Mouse (Mus musculus): ENCODE measurements around the gene Prkar2b. TPM values are rescaled to one million over a fixed set of nuclear protein-coding genes. Genes with fewer than 3 reads are reported as not detected.

Prkar2b gene
- polyA plus RNA-seq (2012): 6.7 and 10.7 TPM in 2 replicates

- no peaks in the 10 kb centered on the region for H3K27me3 ChIP-seq (ENCODE audit: control insufficient read depth)
- peak within 1 kb of the TSS; percentile 87 for H3K4me3 ChIP-seq (replicated peaks)
- H3K4me1 ChIP-seq (ENCODE audit: control insufficient read depth): peaks cover 71% of the 10 kb centered on the region
- no peaks in the 10 kb centered on the region for H3K9me3 ChIP-seq (ENCODE audit: control insufficient read depth, low read length)
- peaks cover 38% of the 10 kb centered on the region for H3K36me3 ChIP-seq (ENCODE audit: control insufficient read depth)
- no peak for TF ChIP-seq GATA1 (IDR thresholded peaks at IDR 0.05; ENCODE audit: low read length)
- no peak for TF ChIP-seq TAL1 (IDR thresholded peaks at IDR 0.05; ENCODE audit: low read length)
These were observed at the start of gene Prkar2b for GRCm38 (mm10) chr12:32061090-32061930. Gene Prkar2b, minus strand, starts transcription at chr12:32061296.

GRCm38 (mm10) chr12:32109201-32109600, 48.1 kb upstream of the Prkar2b start:
- no peaks in the 10 kb centered on the region for H3K27me3 ChIP-seq (ENCODE audit: control insufficient read depth)
- H3K36me3 ChIP-seq (ENCODE audit: control insufficient read depth): peaks cover 98% of the 10 kb centered on the region
- no peak overlapping the region for H3K4me3 ChIP-seq (replicated peaks)
- peaks cover 98% of the 10 kb centered on the region for H3K4me1 ChIP-seq (ENCODE audit: control insufficient read depth)
- TF ChIP-seq TAL1 (IDR thresholded peaks at IDR 0.05; ENCODE audit: low read length) (no peak), GATA1 (IDR thresholded peaks at IDR 0.05; ENCODE audit: low read length) (no peak)
- no peaks in the 10 kb centered on the region for H3K9me3 ChIP-seq (ENCODE audit: control insufficient read depth, low read length)

DNA sequence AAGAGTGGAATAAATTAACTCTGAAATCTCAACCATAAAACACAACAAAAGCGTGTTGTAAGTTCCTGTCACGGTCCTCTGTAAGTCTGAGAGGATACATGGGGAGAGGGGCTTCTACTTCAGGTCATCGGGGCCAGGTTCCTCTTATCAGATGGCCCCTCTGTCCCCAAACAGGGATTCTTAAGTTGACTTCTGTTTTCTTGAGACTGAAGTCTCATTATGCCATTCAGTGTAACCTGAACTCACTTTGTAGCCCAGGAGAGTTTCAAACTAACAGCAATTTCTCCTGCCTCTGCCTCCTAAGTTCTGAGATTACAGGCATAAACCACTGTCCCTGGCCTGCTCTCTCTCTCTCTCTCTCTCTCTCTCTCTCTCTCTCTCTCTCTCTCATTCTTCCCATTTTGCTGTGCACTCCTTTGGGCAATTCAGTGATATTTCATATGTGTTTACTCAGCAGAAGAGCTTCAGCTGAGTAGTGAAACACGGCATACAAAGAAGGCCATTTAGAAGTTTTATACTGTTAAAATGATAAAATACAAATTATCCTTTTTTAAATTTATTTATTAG, 43.9 kb upstream of the Prkar2b start:
- Histone ChIP-seq H3K9me3 (ENCODE audit: control insufficient read depth, low read length) (no peaks in the 10 kb centered on the region), H3K4me3 (replicated peaks) (peak overlapping the region; percentile 45), H3K36me3 (ENCODE audit: control insufficient read depth) (peaks cover 98% of the 10 kb centered on the region)

GRCm38 (mm10) chr12:32104451-32104862, 43.4 kb upstream of the Prkar2b start:
- peak; percentile 91 for TF ChIP-seq TAL1 (IDR thresholded peaks at IDR 0.05; ENCODE audit: low read length)
- TF ChIP-seq GATA1 (IDR thresholded peaks at IDR 0.05; ENCODE audit: low read length): peak; percentile 98
- peaks cover 95% of the 10 kb centered on the region for H3K4me1 ChIP-seq (ENCODE audit: control insufficient read depth)
- H3K36me3 ChIP-seq (ENCODE audit: control insufficient read depth): peaks cover 98% of the 10 kb centered on the region
- H3K9me3 ChIP-seq (ENCODE audit: control insufficient read depth, low read length): no peaks in the 10 kb centered on the region
- peak overlapping the region; percentile 45 for H3K4me3 ChIP-seq (replicated peaks)
- no peaks in the 10 kb centered on the region for H3K27me3 ChIP-seq (ENCODE audit: control insufficient read depth)

More for the DNA sequence above, 43.9 kb upstream of the Prkar2b start:
- no peak for TF ChIP-seq TAL1 (IDR thresholded peaks at IDR 0.05; ENCODE audit: low read length)
- no peak for TF ChIP-seq GATA1 (IDR thresholded peaks at IDR 0.05; ENCODE audit: low read length)
- peaks cover 97% of the 10 kb centered on the region for H3K4me1 ChIP-seq (ENCODE audit: control insufficient read depth)
- H3K27me3 ChIP-seq (ENCODE audit: control insufficient read depth): no peaks in the 10 kb centered on the region

DNA sequence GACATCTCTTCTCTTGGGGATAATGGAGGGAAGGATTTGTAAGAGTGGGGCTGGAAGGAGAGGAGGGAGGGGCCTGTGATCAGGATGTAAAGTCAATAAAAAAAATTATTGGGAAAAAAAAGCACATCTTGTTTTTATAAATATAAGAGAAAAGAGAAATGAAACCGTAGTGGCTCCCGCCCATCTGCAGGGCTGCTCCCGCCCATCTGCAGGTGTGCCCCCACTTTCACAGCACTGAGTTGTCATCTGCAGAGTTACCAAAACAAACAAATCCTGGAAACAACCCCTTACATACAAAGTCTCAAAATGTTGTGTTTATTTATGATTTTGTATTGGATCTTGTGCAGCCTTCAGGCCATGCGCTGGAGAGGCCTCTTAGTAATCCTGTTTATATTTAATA, 40.2 kb upstream of the Prkar2b start:
- no peaks in the 10 kb centered on the region for H3K9me3 ChIP-seq (ENCODE audit: control insufficient read depth, low read length)
- TF ChIP-seq TAL1 (IDR thresholded peaks at IDR 0.05; ENCODE audit: low read length) (no peak), GATA1 (IDR thresholded peaks at IDR 0.05; ENCODE audit: low read length) (no peak)
- no peaks in the 10 kb centered on the region for H3K27me3 ChIP-seq (ENCODE audit: control insufficient read depth)
- peaks cover 81% of the 10 kb centered on the region for H3K4me1 ChIP-seq (ENCODE audit: control insufficient read depth)
- peaks cover 96% of the 10 kb centered on the region for H3K36me3 ChIP-seq (ENCODE audit: control insufficient read depth)
- H3K4me3 ChIP-seq (replicated peaks): peak overlapping the region; percentile 31

DNA sequence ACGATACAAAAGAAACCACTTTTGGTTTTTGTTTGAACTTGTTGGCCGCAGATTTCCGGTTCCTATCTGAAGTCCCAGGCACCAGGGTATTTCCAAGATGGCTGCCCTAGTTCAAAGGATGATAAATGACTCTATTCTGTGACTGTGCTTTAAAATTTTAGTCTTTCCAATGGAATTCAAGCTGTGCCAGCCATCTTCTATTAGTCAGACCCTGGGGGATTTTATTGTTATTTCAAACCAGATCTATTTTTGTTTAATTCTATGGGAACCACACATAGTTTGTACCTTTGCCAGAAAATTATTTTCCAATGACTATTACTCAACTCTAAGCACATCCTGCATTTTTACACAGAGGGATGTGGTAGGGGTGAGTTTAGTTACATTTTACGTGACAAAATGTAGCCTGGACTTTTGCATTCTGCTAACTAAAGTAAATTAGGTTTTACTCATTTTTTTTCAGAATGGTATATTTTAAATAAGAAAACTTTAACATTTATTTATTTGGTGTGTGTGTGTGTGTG, 38.6 kb upstream of the Prkar2b start:
- TF ChIP-seq GATA1 (IDR thresholded peaks at IDR 0.05; ENCODE audit: low read length) (no peak), TAL1 (IDR thresholded peaks at IDR 0.05; ENCODE audit: low read length) (no peak)
- Histone ChIP-seq H3K4me3 (replicated peaks) (no peak overlapping the region), H3K27me3 (ENCODE audit: control insufficient read depth) (no peaks in the 10 kb centered on the region), H3K4me1 (ENCODE audit: control insufficient read depth) (peaks cover 80% of the 10 kb centered on the region), H3K9me3 (ENCODE audit: control insufficient read depth, low read length) (no peaks in the 10 kb centered on the region), H3K36me3 (ENCODE audit: control insufficient read depth) (peaks cover 95% of the 10 kb centered on the region)

- Histone ChIP-seq H3K27me3 (ENCODE audit: control insufficient read depth) (no peaks in the 10 kb centered on the region), H3K4me3 (replicated peaks) (no peak overlapping the region), H3K4me1 (ENCODE audit: control insufficient read depth) (peaks cover 80% of the 10 kb centered on the region), H3K9me3 (ENCODE audit: control insufficient read depth, low read length) (no peaks in the 10 kb centered on the region), H3K36me3 (ENCODE audit: control insufficient read depth) (peaks cover 95% of the 10 kb centered on the region)
- TF ChIP-seq TAL1 (IDR thresholded peaks at IDR 0.05; ENCODE audit: low read length) (no peak), GATA1 (IDR thresholded peaks at IDR 0.05; ENCODE audit: low read length) (no peak)
These were observed 37.5 kb upstream of the Prkar2b start for GRCm38 (mm10) chr12:32098596-32098995.

DNA sequence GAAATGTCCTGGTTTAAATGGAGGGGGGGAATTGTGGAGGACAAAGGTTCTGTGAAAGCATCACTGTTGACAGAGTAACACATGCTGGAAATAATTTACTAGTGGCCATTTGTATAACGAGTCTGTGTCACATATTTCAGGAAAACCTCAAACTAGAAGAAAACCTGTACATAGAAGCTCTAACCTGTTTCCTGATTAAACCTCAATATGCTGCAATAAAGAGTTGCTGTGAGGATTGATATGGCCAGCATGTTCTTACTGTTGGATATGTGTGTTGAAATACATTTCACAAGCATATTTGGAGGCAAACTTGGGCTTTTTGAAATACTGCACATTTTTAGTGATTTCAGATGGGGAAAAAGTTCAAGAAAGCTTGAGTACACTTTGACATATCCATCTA, 36.0 kb upstream of the Prkar2b start:
- Histone ChIP-seq H3K27me3 (ENCODE audit: control insufficient read depth) (no peaks in the 10 kb centered on the region), H3K9me3 (ENCODE audit: control insufficient read depth, low read length) (peaks cover 2% of the 10 kb centered on the region), H3K4me3 (replicated peaks) (no peak overlapping the region), H3K36me3 (ENCODE audit: control insufficient read depth) (peaks cover 91% of the 10 kb centered on the region), H3K4me1 (ENCODE audit: control insufficient read depth) (peaks cover 70% of the 10 kb centered on the region)
- TF ChIP-seq TAL1 (IDR thresholded peaks at IDR 0.05; ENCODE audit: low read length): no peak
- no peak for TF ChIP-seq GATA1 (IDR thresholded peaks at IDR 0.05; ENCODE audit: low read length)

DNA sequence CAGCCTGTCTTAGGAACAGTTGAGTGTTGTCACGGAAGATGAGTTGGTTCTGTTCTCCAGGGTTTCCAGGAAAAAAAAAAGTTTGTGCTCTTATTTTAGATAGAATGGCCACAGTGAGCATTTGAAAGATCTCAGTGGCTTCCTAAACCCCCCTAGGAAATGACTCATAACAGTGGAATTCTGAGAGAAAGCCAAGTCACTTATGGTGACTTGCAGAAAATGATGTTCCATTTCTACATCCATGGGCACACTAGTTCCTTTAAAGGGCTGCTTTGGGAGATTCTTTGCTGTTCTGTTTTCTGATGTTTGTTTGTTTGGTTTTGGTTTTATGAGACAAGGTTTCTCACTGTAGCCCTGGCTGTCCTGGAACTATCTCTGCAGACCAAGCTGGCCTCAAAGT, 34.1 kb upstream of the Prkar2b start:
- H3K9me3 ChIP-seq (ENCODE audit: control insufficient read depth, low read length): peaks cover 22% of the 10 kb centered on the region
- peaks cover 92% of the 10 kb centered on the region for H3K36me3 ChIP-seq (ENCODE audit: control insufficient read depth)
- H3K27me3 ChIP-seq (ENCODE audit: control insufficient read depth): no peaks in the 10 kb centered on the region; the same call in 1 of the 2 replicates
- H3K4me1 ChIP-seq (ENCODE audit: control insufficient read depth): peaks cover 53% of the 10 kb centered on the region
- H3K4me3 ChIP-seq (replicated peaks): no peak overlapping the region
- TF ChIP-seq TAL1 (IDR thresholded peaks at IDR 0.05; ENCODE audit: low read length) (no peak), GATA1 (IDR thresholded peaks at IDR 0.05; ENCODE audit: low read length) (no peak)

Measured in erythroblast, embryonic 14.5 days (primary cell).